Mouse (Mus musculus) right cerebral cortex, postnatal 4 days (tissue): ENCODE data around the gene Col18a1.

Experiments
- DNase-seq: peaks from one replicate; pipeline ENCODE4 v3.0.0-alpha.2; 2022

Col18a1 gene

DNA sequence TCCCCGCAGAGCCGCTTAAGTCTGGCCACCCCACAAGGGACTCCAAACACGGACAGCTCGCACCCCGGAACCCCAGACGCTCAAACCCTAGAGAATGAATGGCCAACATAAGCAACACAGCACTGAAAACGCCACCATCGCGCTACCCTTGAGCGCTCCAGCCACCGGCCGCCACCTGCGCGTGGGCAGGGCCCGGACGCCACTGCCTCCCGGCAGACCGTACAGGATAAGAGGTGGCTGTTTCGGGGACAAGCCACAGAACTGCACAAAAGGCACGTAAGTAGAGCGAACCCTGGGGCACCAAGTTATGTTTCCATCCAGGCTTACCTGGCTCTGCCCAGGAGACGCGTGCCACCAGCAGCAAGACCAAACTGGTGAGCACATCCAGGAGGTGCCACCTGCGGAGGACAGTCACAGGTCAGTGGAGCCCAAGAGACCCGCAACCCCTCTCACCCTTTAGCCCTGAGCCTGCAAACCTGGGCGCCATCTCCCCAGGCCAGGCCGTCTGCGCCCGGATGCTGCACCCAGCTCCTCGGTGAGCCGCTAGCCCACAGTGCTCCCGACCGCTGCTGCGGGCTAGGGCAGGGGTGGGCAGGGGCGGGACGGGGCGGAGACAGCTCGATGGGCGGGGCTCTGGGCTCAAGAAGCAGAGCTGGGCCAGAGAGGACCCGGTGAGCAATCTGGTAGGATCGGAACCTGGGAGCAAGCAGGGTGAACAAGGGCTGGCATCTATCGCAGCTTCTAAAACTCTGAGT lies at the start of gene Col18a1:
Gene Col18a1, minus strand, starts transcription at position 586 of the 755 bp plus-strand sequence.
- DNase-seq: no peak

DNA sequence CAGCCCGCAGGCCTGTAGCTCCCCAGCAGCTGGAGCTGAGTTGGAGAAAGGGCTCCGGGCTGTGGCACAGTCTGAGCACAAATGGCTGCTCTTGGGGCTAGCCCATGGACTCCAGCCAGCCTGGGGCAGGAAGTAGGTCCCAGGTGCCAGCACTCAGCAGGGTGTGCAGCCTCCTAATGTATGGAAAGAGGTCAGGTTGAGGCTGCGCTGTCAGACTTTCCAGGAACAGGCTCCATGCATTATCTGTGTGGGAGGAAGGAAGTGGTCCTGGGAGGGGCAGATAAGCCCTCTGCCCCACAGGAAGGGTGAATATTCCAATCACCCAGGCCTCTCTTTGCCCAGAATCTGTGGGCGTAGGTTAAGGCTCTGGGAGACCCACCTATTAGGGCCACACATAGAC lies 49.3 kb upstream of the Col18a1 start:
- DNase-seq: no peak

DNA sequence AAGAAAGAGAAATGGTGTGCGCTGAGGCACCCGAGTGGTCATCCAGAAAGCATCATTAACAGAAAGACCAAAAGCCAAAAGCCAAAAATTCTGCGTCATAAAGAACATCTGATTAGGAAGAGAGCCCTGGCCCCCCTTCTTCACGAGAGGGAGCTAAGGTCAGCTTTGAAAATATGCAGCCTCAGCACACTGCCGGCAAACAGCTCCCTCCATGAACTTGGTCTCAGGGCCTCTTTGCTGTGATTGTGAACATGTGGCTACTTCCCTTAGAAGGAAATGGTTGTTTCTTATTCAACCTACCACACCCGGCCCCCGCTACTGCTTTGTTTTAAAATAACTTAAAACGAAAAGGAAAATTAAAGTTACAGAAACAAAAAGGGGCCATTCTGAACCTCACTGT lies 48.2 kb upstream of the Col18a1 start:
- no peak for DNase-seq

DNA sequence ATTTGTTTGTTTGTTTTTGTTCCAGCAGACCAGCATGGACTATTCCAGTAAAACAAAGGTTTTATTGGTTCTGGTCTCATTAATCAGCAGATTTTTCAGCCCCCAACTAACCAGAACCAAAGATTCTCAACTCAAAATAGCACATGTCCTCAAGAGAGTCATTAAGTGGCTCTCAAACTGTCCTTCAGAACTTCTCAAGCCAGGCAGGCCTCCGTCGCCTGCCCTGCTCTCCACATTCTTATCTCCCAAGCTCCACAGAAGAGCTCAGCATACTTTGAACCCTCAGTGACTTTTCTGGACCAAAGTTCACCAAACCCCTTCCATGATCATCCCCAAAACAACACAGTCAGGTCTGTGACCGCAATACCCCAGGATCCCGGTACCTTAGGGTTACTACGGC lies 47.1 kb upstream of the Col18a1 start:
- DNase-seq: no peak

DNA sequence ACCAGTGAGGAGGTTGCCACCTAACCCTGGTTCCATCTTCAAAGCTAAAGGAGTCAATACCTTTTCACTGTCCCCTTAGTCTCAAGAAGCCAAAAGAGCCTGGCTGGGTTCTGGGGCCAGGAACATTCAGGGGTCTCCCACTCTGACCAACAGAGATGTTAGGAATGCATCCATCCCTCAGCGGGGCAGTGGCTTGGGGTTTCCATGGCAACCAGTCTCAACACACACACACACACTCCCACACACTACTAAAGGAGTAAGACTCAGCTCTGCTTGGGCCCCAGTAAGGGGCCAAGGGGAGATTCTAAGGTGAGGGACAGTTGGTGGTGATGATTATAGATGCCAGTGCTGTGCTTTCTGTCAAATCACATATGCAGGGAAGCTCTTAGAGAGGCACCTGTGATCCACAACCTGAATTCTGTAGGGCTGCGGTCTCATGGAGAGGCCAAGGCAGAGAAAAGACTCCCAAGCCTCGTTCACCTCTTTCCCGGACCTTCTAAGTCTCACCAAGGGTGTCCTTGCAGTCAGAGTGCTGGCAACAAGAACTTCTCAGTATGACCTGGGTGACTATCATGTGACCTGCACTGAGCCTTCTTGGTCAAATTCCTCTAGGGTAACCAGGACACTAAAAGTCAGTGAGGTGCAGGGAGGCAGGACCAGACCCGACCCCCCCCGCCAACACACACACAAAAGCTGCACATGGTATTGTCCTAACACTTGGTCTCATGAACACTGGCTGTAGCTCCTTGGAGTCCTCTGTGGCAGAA lies 46.2 kb upstream of the Col18a1 start:
- no peak for DNase-seq

DNA sequence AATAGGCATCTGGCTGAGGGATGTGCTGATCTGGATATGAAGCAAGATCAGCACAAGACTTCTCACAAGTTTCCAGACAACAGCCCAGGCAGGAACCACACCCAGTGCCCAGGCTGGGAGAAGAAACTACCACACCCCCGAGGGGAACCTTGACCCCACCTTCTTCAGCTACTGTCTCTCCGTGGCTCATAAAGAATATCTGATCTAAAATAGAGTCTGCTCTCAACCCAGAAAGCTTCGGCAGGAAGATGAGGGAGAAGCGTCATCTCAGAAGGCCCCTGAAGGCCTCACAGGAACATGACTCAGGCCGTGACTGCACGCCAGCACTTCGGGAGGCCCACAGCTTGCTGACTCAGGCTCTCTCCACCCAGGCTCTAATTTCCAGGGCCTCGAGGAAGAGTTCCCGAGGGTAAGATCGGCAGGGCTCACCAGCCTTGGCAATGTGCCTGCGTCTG lies 44.8 kb upstream of the Col18a1 start:
- no peak for DNase-seq

DNA sequence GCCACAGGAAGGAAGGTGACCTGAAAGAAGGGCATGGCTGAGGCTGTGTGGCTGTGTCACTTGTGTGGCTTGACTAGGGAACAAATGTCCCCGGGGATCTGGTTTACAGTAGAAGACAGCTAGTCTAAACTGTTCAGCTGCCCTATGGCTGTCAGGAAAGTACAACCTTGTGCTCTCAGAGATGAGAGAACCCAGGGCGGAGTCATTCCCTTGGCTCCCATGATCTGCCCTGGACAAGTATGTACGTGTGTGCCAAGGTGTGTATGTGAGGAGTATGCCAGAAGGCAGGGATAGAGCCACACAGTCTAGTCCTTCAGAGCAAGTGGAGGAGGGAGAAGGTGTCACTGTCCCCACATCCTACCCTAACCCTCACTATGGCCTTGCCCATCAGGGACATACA lies 44.3 kb upstream of the Col18a1 start:
- no peak for DNase-seq

DNA sequence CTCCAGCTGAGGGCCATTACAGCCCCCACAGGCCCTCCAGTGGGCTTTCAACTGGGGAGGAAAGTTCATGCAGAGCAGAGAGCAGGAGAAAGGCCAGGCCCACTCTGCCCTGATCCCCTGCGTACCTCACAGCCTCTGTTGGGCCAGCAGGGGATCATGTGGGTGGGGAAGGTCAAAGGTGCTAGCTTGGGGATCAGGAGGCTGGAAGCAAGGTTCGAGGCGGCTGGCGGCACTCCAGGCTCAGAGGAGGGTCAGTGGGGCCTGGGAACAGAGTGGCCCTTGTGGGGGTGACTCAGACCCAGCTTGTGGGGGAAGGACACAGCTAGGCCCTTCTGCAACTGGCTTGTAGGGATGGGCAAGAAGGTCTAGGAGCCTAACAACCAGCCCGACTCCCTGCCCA lies 42.9 kb upstream of the Col18a1 start:
- no peak for DNase-seq

DNA sequence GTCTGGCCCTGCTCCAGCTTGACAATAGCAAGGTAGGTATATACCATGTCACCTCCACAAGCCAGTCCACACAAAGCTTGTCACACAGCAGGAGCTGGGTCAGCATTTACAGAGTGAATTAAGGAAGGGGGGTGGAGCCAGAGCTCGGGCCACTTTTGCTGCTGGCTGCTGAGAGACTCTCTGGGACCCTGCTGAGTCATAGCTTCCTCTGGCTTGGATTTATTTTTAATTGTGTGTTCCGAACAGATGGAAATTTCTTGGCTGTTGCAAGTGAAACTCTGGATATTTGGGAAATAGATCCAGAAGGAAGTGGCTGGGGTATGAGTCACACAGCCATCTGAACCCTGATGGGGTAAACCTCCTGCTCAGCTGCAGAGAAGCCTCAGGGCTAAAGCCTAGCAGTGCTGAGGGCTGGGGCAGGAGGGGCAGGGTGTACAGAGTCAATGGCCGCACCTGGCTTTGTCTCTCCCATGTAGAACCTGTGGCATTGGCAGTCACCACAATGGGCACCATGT lies 40.3 kb upstream of the Col18a1 start:
- no peak for DNase-seq

DNA sequence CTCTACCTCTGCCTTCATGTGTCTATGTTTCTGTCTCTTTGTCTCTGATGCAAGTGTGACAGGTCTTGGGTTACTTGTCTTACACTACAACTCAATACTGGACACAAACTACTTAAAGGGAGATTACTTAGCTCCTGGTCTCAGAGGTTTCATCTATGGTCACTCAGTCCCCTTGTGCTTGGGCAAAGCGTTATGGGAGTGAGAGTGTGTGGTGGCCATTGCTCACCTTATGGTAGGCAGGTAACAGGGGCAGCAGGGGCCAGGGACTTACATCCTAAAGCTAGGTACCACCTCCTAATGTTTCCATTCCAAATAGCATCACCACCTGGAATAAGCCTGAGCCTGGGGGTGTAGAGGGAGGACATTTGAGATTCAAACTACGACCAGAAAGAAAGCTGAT lies 39.8 kb upstream of the Col18a1 start:
- DNase-seq: no peak

DNA sequence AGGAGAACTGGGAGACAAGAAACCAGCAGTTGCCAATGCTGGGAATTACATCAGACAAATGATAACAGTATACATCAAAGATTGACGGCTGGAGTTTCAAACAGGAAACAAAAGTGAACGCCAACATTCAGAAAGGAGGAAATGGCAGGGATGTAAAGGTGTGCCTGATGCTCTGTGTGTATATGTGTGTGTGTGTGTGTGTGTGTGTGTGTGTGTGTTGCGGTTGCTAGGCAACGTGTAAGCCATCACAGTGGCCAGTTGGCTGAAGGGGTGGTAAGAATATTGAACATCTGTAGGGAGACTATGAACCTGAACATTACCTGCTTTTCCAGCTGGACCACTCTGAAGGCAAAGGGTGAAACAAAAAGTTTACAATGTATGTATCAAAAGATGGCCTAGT lies 37.6 kb upstream of the Col18a1 start:
- no peak for DNase-seq

DNA sequence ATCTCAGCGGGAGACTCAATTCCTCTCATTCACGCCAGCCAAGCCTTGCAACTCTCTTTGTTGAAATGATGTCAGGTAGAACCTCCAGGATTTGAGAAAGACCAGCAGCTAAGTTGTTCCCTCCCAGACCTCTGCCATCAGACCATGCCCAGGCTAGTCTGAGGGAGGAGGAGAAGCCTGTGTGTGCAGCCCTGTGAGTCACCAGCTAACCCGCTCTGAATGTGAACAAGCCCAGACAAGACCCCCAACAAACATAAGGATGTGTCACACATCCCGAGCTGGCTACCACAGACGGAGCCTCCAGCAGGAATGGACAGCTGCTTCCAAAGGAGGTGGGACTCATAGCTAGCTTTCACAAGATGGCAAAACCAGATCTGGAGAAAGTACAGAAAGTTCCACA lies 35.6 kb upstream of the Col18a1 start:
- no peak for DNase-seq

DNA sequence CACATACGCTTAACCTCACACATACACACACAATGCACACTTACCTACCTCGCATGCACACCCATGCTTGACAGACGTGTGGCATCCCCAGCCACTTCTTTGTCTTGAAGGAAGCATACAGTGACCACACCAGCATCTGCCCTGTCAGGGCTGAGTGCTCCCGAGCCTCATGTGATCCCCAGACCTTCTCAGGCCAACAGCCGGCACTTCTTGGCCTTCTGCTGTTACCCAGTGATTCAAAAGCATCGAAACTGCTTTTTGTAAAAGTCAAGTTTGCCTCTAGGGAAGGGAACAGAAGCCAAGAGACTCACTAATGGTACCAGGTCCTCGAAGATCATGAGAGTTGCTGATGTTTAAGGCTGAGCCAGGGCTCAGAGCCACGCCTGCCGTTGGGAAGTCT lies 33.9 kb upstream of the Col18a1 start:
- DNase-seq: no peak

DNA sequence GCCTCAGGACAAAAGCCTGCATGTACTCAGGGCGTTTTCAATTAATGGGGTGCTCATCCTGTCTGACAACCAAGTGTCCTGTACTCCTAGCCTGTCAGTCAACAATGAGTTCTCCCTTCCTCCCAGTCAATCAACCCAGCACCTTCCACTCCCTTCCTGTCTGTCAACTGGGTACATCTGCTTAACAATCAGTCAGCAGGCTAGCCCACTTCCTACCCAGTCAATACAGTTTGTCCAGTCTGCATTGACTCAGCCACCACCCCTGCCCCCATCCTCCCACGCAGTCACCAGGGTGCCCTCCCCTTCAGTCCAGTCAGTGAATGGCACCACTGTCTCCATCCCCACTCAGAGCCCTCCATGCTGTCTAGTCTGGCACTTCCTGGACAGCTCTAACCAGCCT lies 32.9 kb upstream of the Col18a1 start:
- no peak for DNase-seq

DNA sequence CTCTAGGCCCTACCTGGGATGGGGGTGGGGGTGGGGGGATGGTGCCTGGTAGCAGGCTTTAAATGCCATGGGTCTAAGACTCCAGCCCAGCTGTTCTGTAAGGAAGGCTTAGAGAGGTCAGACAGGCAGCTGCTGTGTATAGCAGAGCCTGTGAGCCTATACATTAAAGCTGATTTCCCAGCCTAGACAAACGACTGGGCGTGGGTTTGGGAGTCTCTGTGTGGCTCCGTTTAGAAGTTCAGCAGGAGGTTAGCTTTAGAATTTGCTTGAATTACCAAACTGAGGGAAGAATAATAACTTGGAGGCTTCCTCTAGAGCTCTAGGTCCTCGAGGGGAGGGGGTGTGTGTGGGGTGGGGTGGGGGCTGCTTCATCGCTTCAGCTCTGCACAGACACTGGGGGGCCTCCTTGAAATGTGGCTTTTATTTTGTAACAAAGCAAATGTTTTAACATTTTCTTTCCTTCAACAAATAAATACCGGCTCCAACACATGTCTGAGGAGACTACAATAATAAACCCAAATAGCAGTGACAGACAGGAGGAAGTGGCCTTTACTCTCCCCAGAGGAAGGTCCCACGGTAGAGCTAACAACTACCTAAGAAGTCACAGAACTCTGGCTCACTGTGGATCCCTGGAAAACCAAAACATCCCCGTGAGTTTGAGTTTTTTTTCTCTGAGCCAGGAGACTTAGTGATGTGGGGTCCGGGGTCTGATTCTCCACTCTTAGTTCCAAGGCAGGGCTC lies 31.3 kb upstream of the Col18a1 start:
- no peak for DNase-seq

DNA sequence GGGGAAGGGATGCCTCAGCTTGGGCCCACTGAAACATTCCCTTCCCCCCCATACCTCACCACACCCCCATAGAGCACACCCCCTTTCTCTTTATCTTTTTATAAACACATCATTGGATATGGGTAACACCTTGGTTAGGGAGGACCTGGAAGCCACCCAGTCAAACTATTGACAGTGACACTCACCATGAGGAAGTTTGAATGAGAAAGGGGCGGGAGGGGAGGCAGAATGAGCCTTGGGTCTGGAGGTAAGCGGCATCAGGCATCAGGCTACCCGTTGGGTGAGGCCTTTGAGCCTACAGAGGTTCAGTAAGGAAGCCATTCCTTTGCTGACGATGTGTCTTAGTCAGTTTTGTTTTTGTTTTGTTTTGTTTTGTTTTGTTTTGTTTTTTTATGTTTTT lies 30.3 kb upstream of the Col18a1 start:
- DNase-seq: no peak

DNA sequence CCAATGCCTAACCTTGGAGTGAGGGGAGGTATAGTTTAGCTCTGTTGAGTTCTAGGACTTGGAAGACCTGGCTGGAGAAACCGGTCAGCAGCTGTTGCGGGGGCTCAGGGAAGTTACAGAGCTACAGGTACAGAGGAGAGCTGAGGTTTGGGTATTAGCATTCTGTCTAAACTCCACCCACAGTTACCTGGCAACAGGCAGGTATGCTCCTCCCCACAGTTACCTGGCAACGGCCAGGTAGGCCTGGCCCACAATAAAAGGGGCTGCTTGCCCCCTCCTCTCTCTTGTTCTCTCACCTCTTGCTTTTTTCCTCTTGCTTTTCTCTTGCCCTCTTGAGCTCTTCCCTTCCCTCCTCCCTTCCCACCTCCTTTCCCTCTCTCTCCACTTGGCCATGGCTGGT lies 29.8 kb upstream of the Col18a1 start:
- DNase-seq: no peak

DNA sequence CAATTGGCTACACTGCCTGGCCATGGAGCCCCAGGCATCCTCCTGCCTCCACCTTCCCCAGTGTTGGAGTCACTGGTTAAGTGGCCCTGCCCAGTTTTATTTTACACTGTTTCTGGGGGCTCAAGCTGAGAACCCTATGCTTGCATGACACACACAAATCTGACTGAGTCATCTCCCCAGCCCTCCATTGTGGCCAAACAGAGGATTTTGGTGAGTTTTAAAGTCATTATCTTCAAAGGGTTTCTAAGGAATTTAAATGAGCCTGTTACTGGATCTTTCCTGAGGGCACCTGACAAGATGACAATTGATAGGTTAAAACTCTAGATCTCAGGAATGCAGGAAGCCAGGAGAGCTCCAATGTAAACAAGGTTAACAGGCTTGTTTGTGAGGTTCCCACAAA lies 27.1 kb upstream of the Col18a1 start:
- no peak for DNase-seq

DNA sequence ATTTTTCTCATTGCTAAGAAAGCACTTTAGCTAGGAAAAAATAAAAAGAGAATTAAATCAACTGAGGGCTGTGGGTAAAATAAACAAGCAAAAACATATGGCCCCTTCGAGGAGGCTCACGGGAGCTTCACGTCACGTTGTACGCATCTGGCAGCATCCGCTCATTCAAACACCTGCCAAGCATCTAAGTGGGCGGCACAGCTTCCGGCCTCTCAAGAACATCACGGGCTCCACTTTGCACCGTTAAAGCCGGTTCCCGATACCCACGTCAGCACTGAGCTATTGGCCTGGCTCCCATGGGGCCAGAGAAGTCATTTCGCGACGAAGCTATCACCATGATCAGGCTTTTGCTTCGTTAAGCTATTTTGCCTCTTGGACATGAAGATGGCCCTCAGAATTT lies 26.4 kb upstream of the Col18a1 start:
- DNase-seq: no peak

DNA sequence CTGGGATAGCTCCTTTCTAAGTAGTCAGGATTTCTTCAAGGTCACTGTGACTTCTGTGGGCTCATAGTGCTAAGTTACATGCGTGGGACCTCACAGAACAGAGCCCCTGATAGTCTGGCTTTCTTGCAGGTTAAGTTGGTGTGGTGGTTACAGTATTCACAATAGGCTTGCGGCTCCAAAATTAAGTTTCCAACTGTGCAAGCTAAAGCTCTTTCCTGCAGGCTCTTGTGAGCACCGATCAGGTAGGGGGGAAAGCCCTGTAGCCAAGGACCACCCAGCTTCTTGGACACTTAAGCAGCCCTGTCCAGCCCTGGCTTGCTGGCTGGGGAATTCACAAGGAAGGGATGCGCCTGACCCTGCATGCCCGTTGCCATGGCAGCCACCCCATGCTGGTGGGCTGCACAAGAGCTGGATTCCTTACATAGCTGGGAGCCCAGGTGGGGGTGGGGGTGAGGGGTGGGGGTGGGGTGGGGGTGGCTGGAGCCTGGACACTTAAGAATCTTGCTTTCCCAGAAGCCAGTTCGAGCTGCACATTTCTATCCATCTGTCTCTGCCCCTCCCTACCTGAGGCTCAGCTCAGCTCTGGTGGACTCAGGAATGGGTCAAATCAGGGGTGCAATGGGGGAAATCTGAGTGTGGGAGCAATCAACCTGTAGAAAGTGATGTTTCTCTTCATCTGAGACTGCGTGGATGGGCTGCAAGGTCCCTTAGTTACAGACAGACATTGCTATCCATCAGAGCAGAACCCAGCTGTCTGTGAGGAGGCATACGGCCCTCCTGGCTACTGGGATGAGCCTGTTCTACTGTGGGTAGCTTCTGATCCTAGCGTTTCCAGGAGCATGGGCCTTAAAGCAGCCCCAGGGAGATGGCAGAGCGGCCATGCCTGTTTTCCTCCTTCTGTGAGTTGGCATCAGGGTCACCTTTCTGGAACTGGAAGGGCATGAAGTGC lies 24.9 kb upstream of the Col18a1 start:
- DNase-seq: no peak

DNA sequence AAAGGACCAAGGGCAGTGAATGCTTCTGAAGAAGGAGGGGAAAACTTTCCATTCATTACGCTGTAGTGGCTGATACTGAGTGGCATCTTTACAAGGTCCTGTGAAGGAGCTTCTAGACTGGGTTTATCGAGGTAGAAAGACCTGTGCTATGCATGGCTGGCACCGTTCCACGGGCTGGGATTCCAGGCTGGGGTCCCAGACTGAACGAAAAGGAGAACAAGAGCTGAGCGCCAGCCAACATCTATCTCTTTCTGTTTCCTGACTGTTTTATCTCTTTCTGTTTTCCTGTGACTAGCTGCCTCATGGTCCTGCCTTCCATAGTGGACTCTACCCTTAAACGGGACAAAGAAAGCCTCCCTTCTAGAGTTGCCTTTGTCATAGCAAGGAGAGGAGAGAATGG lies 21.1 kb upstream of the Col18a1 start:
- DNase-seq: no peak

DNA sequence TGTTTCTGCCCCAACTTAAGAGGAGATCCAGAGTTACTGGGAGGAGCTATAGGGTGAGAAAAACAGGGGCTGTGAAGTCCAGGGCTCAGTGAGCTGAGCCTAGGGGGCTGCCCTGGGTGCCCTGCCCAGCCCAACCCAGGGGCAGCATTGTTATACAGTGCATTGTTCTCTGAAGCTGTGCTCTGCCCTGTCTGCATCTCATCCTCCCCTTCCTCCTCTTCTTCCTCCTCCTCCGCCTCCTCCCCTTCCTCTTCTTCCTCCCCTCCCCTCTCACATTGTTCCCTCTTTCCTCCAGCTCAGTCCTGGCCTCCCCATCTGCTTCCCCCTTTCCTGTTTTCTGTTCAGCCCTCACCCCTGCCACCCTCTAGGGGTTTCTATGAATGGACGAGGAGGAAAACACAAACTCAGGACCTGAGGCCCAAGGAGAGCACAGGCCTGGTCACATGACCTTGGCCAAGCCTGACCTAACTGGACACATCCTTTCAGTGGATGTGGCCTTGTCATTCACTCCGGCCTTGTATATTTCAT lies 16.5 kb upstream of the Col18a1 start:
- no peak for DNase-seq
